Mouse (Mus musculus) kidney, adult 2 months (tissue): ENCODE measurements at regions not wholly inside any gene's neighbourhood (a gene's known extent, or its start where the extent isn't known, plus 50 kb on each side); places are given as distances from the start of the nearest gene placed in this dataset.

Experiments
- CTCF ChIP-seq: fragments of 200-500 bp; conservative IDR thresholded peaks from 2 replicates; pipeline ENCODE4 v1.5.1; 2011; ENCODE audit warnings: low read depth, mild to moderate bottlenecking, control low read depth, low read length, moderate library complexity, mixed read lengths; ENCODE audit not compliant: insufficient read depth, insufficient read length
- POLR2A ChIP-seq: fragments of 200-500 bp; IDR thresholded peaks from one replicate; pipeline ENCODE4 v1.6.1; 2011; ENCODE audit warnings: low read depth, low read length, control low read depth

DNA sequence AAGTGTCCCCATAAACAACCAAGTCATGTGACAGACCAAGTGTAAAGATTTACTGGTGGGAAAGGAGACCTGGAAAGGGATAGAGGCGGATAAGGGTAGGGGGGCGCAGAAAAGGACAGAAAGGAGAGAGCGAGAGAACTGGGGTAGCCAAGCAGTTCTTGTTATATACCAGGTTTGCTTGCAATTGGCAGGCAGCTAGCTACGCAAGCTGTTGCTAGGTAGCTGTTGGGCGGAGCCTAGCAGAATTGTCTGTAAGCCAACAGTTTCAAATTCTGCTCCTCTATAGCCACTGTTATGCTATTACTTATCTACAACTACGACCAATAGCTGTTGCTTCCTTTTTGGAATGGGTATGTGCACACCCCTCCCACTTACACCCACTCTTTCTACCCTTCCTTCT is 88.3 kb upstream of the Dscam start:
- TF ChIP-seq CTCF (no peak), POLR2A (no peak)
